Comparison of ENCODE assay signal across 7 mouse cellular contexts in genomic region chr12:51729058-51729457, GRCm38 (mm10). TPM values are rescaled to one million over a fixed set of nuclear protein-coding genes. Genes with fewer than 3 reads are reported as not detected.
A peak's percentile ranks its signal among the peaks of the same experiment; 100 is the strongest.
DNase-seq lines count a peak whose midpoint lies in the region; ATAC-seq and TF ChIP-seq lines count a peak whose summit lies in the region.

No protein-coding gene starts in this region.

- no peaks in the 10 kb centered on the region for H3K36me3 ChIP-seq in testis, adult 2 months (ENCODE audit: control insufficient read depth, insufficient read depth, low read length)
- H3K36me3 ChIP-seq in kidney, embryonic 15.5 days: 0 out of 2 replicates have a peak, but pooled peaks cover 9% of the 10 kb centered on the region

- TF ChIP-seq POLR2A in testis, adult 2 months (IDR thresholded peaks at IDR 0.05; ENCODE audit: control insufficient read depth, low read depth, low read length): no peak

- H3K4me3 ChIP-seq in testis, adult 2 months (ENCODE audit: control insufficient read depth, low read depth, low read length): no peak overlapping the region
- H3K4me3 ChIP-seq in kidney, embryonic 15.5 days (replicated peaks): no peak overlapping the region

- no peaks in the 10 kb centered on the region for H3K27me3 ChIP-seq in testis, adult 2 months (ENCODE audit: control insufficient read depth, insufficient read depth, low read length)
- no peaks in the 10 kb centered on the region for H3K27me3 ChIP-seq in kidney, embryonic 15.5 days

- H3K4me2 ChIP-seq in kidney, embryonic 15.5 days: no peak overlapping the region

- no peak for TF ChIP-seq CTCF in testis, adult 2 months (IDR thresholded peaks at IDR 0.05; ENCODE audit: control insufficient read depth, insufficient read depth, insufficient replicate concordance, low read depth, low read length)

- H3K9me3 ChIP-seq in kidney, embryonic 15.5 days (replicated peaks): no peaks in the 10 kb centered on the region

- peak overlapping the region; percentile 23 for H3K27ac ChIP-seq in testis, adult 2 months (ENCODE audit: control insufficient read depth, insufficient read depth, low read depth, low read length)
- peak overlapping the region; percentile 73 for H3K27ac ChIP-seq in kidney, embryonic 15.5 days

- no peak for DNase-seq in testis, postnatal 14 days (ENCODE audit: low spot score)
- peak; percentile 79 to 86 for DNase-seq in heart, adult 18-20 months
- peak; percentile 51 for DNase-seq in skeletal muscle tissue, adult 2 months (ENCODE audit: low read depth, low spot score)
- no peak for DNase-seq in adipocyte (ENCODE audit: low spot score)
- no peak for DNase-seq in layer of hippocampus, postnatal 25 days (ENCODE audit: extremely low spot score in 1 of 2, low spot score in 1 of 2)

- 42% methylated on average over 11 of the region's 11 CpGs for WGBS in kidney, embryonic 15.5 days

- H3K9ac ChIP-seq in kidney, embryonic 15.5 days: no peak overlapping the region

- peak; percentile 62 for ATAC-seq in kidney, embryonic 15.5 days (replicated peaks; ENCODE audit: low FRiP score)

- no peaks in the 10 kb centered on the region for H3K4me1 ChIP-seq in testis, adult 2 months (ENCODE audit: control insufficient read depth, insufficient read depth, low read length)
- H3K4me1 ChIP-seq in kidney, embryonic 15.5 days: 0 out of 2 replicates have a peak, but pooled peaks cover 5% of the 10 kb centered on the region

RNA-seq across cellular contexts. Expression of gene Strn3, which starts 37.4 kb away (rescaled TPM):
- 8.3 and 10.2 TPM in 2 replicates for polyA plus RNA-seq in testis, adult 2 months (2012; rRNA removed)
- 100 to 1,000 TPM; 102 to 109 TPM for total RNA-seq in heart, adult 18-20 months (2021)
- polyA plus RNA-seq in kidney, embryonic 15.5 days (2015; fragmentation: Nextera tagmentation; extraction: Ambion mirVana): 45.5 and 45.7 TPM in 2 replicates
- total RNA-seq in layer of hippocampus, postnatal 25 days (2021): 10 to 100 TPM; 80.1 to 83.7 TPM

RNA-seq across cellular contexts. Expression of gene Ap4s1, which starts 38.2 kb away (rescaled TPM):
- polyA plus RNA-seq in testis, adult 2 months (2012; rRNA removed): 6.0 and 8.3 TPM in 2 replicates
- 10 to 100 TPM; 59.1 to 60.9 TPM for total RNA-seq in heart, adult 18-20 months (2021)
- 31.7 and 32.2 TPM in 2 replicates for polyA plus RNA-seq in kidney, embryonic 15.5 days (2015; fragmentation: Nextera tagmentation; extraction: Ambion mirVana)
- total RNA-seq in layer of hippocampus, postnatal 25 days (2021): 10 to 100 TPM; 47.6 to 49.0 TPM

Comparison
In these comparisons a context has a peak if more than half of its experiments do, and no peak if none do; other contexts are left out.
1. DNase-seq: peak in heart, adult 18-20 months (2 of 2) and skeletal muscle tissue, adult 2 months (single experiment); none in testis, postnatal 14 days (single experiment), adipocyte (single experiment) and layer of hippocampus, postnatal 25 days (0 of 2).